Mouse (Mus musculus) gastrocnemius, adult 18-20 months (tissue): ENCODE results near the gene Dchs1. TPM values are rescaled to one million over a fixed set of nuclear protein-coding genes. Genes with fewer than 3 reads are reported as not detected.

Experiments
- DNase-seq: peaks from one replicate; pipeline ENCODE4 v3.0.0; 2021; ENCODE audit warnings: low spot score
- total RNA-seq, 2 experiments: library from RNA; stranded (reverse); gene quantifications; 2 replicates each; pipeline ENCODE4 v1.2.3; 2021

Dchs1 gene
- total RNA-seq, 2 experiments from 2014 or later = 2.1 to 3.7 TPM

GRCm38 (mm10) chr7:105784556-105784955 lies 2.9 kb downstream of the Dchs1 start:
- DNase-seq = no peak

- DNase-seq = no peak
Measured at GRCm38 (mm10) chr7:105783861-105784260, 3.6 kb downstream of the Dchs1 start.

GRCm38 (mm10) chr7:105778553-105779265 lies 8.7 kb downstream of the Dchs1 start:
- DNase-seq = no peak

GRCm38 (mm10) chr7:105777797-105778552 lies 9.5 kb downstream of the Dchs1 start:
- DNase-seq = peak; percentile 74

- no peak for DNase-seq
Measured at GRCm38 (mm10) chr7:105777316-105777715, 10.1 kb downstream of the Dchs1 start.

- DNase-seq = no peak
Measured at GRCm38 (mm10) chr7:105776026-105776425, 11.4 kb downstream of the Dchs1 start.

GRCm38 (mm10) chr7:105774661-105775060 lies 12.8 kb downstream of the Dchs1 start:
- DNase-seq = no peak

- no peak for DNase-seq
Measured at GRCm38 (mm10) chr7:105773041-105773440, 14.4 kb downstream of the Dchs1 start.

- no peak for DNase-seq
Measured at GRCm38 (mm10) chr7:105772331-105772730, 15.1 kb downstream of the Dchs1 start.

GRCm38 (mm10) chr7:105769959-105770358 lies 17.5 kb downstream of the Dchs1 start:
- peak; percentile 61 for DNase-seq

- no peak for DNase-seq
Measured at GRCm38 (mm10) chr7:105767729-105768165, 19.7 kb downstream of the Dchs1 start.

- no peak for DNase-seq
Measured at GRCm38 (mm10) chr7:105764331-105764730, 23.1 kb downstream of the Dchs1 start.

- DNase-seq = no peak
Measured at GRCm38 (mm10) chr7:105762517-105763270, 24.8 kb downstream of the Dchs1 start.

GRCm38 (mm10) chr7:105761813-105762484 lies 25.5 kb downstream of the Dchs1 start:
- DNase-seq = no peak

- DNase-seq = no peak
Measured at GRCm38 (mm10) chr7:105753281-105753680, 34.2 kb downstream of the Dchs1 start.

- no peak for DNase-seq
Measured at GRCm38 (mm10) chr7:105752716-105753115, 34.7 kb downstream of the Dchs1 start.

GRCm38 (mm10) chr7:105751491-105752433 lies 35.7 kb downstream of the Dchs1 start, which contains the start of gene Tpp1:
TSS of gene Tpp1 (minus strand) at chr7:105752235.
- peak; percentile 95 for DNase-seq

GRCm38 (mm10) chr7:105747776-105748175 lies 39.7 kb downstream of the Dchs1 start:
- no peak for DNase-seq

GRCm38 (mm10) chr7:105743926-105744590 lies 43.4 kb downstream of the Dchs1 start, which contains the start of gene Taf10:
TSS of gene Taf10 (minus strand) at chr7:105744361.
- DNase-seq = peak; percentile 78
